8 mouse cellular contexts compared by ENCODE assay signal in genomic region chr8:84908421-84909161, GRCm38 (mm10). TPM values are rescaled to one million over a fixed set of nuclear protein-coding genes. Genes with fewer than 3 reads are reported as not detected.
DNase-seq lines count a peak whose midpoint lies in the region; ATAC-seq and TF ChIP-seq lines count a peak whose summit lies in the region.

Dnase2a (plus strand) TSS chr8:84908560.

- no peak for TF ChIP-seq CTCF in layer of hippocampus, adult 2 months (conservative IDR thresholded peaks at IDR 0.05)

- no peaks in the 10 kb centered on the region for H3K27me3 ChIP-seq in forebrain, embryonic 16.5 days (replicated peaks; ENCODE audit: control insufficient read depth, insufficient read depth, low read length)
- peaks cover 37% of the 10 kb centered on the region for H3K27me3 ChIP-seq in lung, embryonic 15.5 days

- peak within 1 kb of the TSS; percentile 67 for H3K4me2 ChIP-seq in forebrain, embryonic 16.5 days (ENCODE audit: low read length)
- H3K4me2 ChIP-seq in lung, embryonic 15.5 days: peak within 1 kb of the TSS; percentile 86

- peak; percentile 84 for ATAC-seq in forebrain, embryonic 16.5 days
- ATAC-seq in lung, embryonic 15.5 days (ENCODE audit: borderline replicate concordance, extremely low read depth, low FRiP score, low TSS enrichment): peak; percentile 94

- peaks cover 18% of the 10 kb centered on the region for H3K4me1 ChIP-seq in forebrain, embryonic 16.5 days (replicated peaks; ENCODE audit: control insufficient read depth, insufficient read depth, low read length)
- H3K4me1 ChIP-seq in lung, embryonic 15.5 days: peaks cover 24% of the 10 kb centered on the region

- peak within 1 kb of the TSS; percentile 61 for H3K9ac ChIP-seq in forebrain, embryonic 16.5 days (replicated peaks; ENCODE audit: low read depth, low read length)
- peak within 1 kb of the TSS; percentile 53 for H3K9ac ChIP-seq in lung, embryonic 15.5 days

- no peak within 1 kb of the TSS for H3K27ac ChIP-seq in forebrain, embryonic 16.5 days (ENCODE audit: low read length)
- H3K27ac ChIP-seq in layer of hippocampus, adult 2 months: peak within 1 kb of the TSS; percentile 68
- 0 out of 2 replicates have a peak within 1 kb of the TSS, but pooled peaks have one; percentile 35 for H3K27ac ChIP-seq in lung, embryonic 15.5 days

- WGBS in forebrain, embryonic 16.5 days: under 1% methylated on average over 45 of the region's 45 CpGs
- WGBS in lung, embryonic 15.5 days: 1% methylated on average over 45 of the region's 45 CpGs

- DNase-seq in ES-CJ7 (ENCODE audit: low read depth, low spot score): peak; percentile 99
- DNase-seq in cerebellum, adult 18-20 months: peak; percentile 80 to 91
- peak; percentile 94 to 96 for DNase-seq in heart, postnatal 36 days
- peak; percentile 70 to 89 for DNase-seq in layer of hippocampus, adult 2 months (ENCODE audit: low spot score in 2 of 2)
- peak; percentile 95 for DNase-seq in ovary, adult 18-20 months (ENCODE audit: low spot score)
- peak; percentile 83 for DNase-seq in thymus, postnatal 0 days (ENCODE audit: low spot score)

- peaks cover 17% of the 10 kb centered on the region for H3K36me3 ChIP-seq in forebrain, embryonic 16.5 days (ENCODE audit: control insufficient read depth, insufficient read depth)
- no peaks in the 10 kb centered on the region for H3K36me3 ChIP-seq in lung, embryonic 15.5 days

- peak within 1 kb of the TSS; percentile 48 for H3K4me3 ChIP-seq in forebrain, embryonic 16.5 days (replicated peaks; ENCODE audit: low read length)
- H3K4me3 ChIP-seq in layer of hippocampus, adult 2 months: peak within 1 kb of the TSS; percentile 57
- peak within 1 kb of the TSS; percentile 51 for H3K4me3 ChIP-seq in lung, embryonic 15.5 days

- H3K9me3 ChIP-seq in forebrain, embryonic 16.5 days (ENCODE audit: control insufficient read depth, low read length): no peaks in the 10 kb centered on the region
- H3K9me3 ChIP-seq in lung, embryonic 15.5 days: no peaks in the 10 kb centered on the region

- intact Hi-C loops in heart, postnatal 36 days (cut with DNase I): no loop called here

RNA-seq across cellular contexts. Expression of gene Dnase2a, which starts in this region (rescaled TPM):
- 5.4 and 5.5 TPM in 2 replicates for polyA plus RNA-seq in forebrain, embryonic 16.5 days (2015; fragmentation: Nextera tagmentation; extraction: Ambion mirVana)
- 10 to 100 TPM in 1 of 2 experiments, 1 to 10 TPM in 1; 7.3 to 11.7 TPM for total RNA-seq in heart, postnatal 36 days (2021)
- total RNA-seq in layer of hippocampus, adult 2 months (2021): 1 to 10 TPM; 3.9 to 5.7 TPM
- polyA plus RNA-seq in lung, embryonic 15.5 days (2015; fragmentation: Nextera tagmentation; extraction: Ambion mirVana): 14.8 and 15.4 TPM in 2 replicates
- polyA plus RNA-seq in thymus, postnatal 0 days (2015; fragmentation: Nextera tagmentation; extraction: Ambion mirVana): 12.8 and 12.9 TPM in 2 replicates
